Mouse (Mus musculus) thymus, postnatal 36 days (tissue): Measurements from ENCODE around the gene Sri.

ENCODE experiments used
- DNase-seq, 2 experiments: peaks; one replicate each; pipeline ENCODE4 v3.0.0; 2022; ENCODE audit warnings: mixed read lengths in 2 of 2

Gene Sri

GRCm38 (mm10) chr5:8112246-8112645 is 66.4 kb downstream of the Sri start:
- DNase-seq, result no peak

- DNase-seq, result no peak
Measured at GRCm38 (mm10) chr5:8116561-8117168, 70.8 kb downstream of the Sri start.
